Mouse (Mus musculus) hindbrain, embryonic 12.5 days (tissue): Measurements from ENCODE around the gene Pcsk2. TPM values are rescaled to one million over a fixed set of nuclear protein-coding genes. Genes with fewer than 3 reads are reported as not detected.

Experiments
- ATAC-seq: fragments of 200-750 bp; cut with Nextera tagmentation; 2 replicates; pipeline ENCODE4 v1.8.0; 2017; ENCODE audit warnings: moderate TSS enrichment; ENCODE audit not compliant: low FRiP score
- H3K27ac ChIP-seq: fragments of 300-500 bp; sonication (generic); 2 replicates; pipeline ENCODE4 v1.5.1; 2016; ENCODE audit warnings: mild to moderate bottlenecking
- H3K27me3 ChIP-seq: fragments of 300-500 bp; sonication (generic); 2 replicates; pipeline ENCODE4 v1.6.1; 2016; ENCODE audit warnings: mild to moderate bottlenecking
- H3K36me3 ChIP-seq: fragments of 300-500 bp; sonication (generic); 2 replicates; pipeline ENCODE4 v1.6.1; 2016; ENCODE audit warnings: mild to moderate bottlenecking
- H3K4me1 ChIP-seq: fragments of 300-500 bp; sonication (generic); 2 replicates; pipeline ENCODE4 v1.6.1; 2016
- H3K4me2 ChIP-seq: fragments of 300-500 bp; sonication (generic); replicated peaks from 2 replicates; pipeline ENCODE4 v1.6.1; 2016; ENCODE audit warnings: mild to moderate bottlenecking
- H3K4me3 ChIP-seq: fragments of 300-500 bp; sonication (generic); 2 replicates; pipeline ENCODE4 v1.5.1; 2016; ENCODE audit warnings: mild to moderate bottlenecking
- H3K9ac ChIP-seq: fragments of 300-500 bp; sonication (generic); 2 replicates; pipeline ENCODE4 v1.6.1; 2016; ENCODE audit warnings: mild to moderate bottlenecking, moderate library complexity
- H3K9me3 ChIP-seq: fragments of 300-500 bp; sonication (generic); replicated peaks from 2 replicates; pipeline ENCODE4 v1.6.1; 2016; ENCODE audit warnings: mild to moderate bottlenecking
- WGBS: fragments of 180-500 bp; shearing (Covaris S2); methylation state at CpG from one replicate; pipeline ENCODE4 v1.1.7; 2016; 5-methylcytosine and 5-hydroxymethylcytosine counted together
- polyA plus RNA-seq: library from polyadenylated mRNA; unstranded; fragments of >200 nt; fragmentation: Nextera tagmentation; extraction: Ambion mirVana; gene quantifications from 2 replicates; pipeline ENCODE4 v1.2.1, GENCODE M21; 2016

The Pcsk2 gene
- polyA plus RNA-seq, 1 experiment from 2014 or later: 8.6 TPM

DNA sequence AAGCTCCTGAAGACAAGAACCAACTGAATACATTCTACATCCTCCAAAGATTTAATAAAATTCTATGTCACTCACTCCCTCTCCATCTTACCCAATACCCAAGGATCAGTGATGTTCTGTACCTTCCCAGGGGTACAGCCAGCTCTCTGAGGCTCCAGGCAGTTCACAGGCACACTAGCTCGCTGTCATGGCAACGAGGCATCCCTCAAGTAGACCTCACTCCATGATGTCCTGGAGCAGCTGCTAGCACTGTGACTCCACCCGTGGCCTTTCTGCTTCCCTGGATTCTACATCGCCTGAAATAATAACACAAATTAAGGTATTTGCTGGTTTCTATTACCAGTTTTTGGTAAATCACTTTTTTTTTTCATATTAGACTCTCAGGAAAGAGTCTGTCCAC is 111.0 kb downstream of the Pcsk2 start:
- H3K27ac ChIP-seq: no peak overlapping the region
- H3K27me3 ChIP-seq: no peaks in the 10 kb centered on the region
- 49% methylated on average over 4 of the region's 4 CpGs for WGBS

DNA sequence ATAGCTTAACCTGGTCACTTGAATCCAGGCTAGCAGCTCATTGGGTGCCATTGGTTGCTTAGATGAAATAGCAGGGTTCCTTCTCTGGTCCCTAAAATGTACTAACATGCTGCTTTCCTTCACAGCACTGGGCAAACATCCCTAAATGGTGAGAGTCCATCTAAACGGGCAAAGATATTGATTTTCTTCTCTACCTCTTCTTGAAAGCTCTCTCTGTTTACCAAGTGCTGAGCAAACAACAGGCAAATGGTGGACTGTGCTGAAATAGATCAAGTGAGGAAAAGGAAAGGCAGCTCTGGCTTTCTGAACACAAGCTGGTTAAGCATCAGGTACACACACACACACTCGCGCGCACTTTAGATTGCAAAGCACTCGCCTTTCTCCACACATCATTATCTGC is 120.8 kb downstream of the Pcsk2 start:
- no peak for ATAC-seq
- no peaks in the 10 kb centered on the region for H3K4me1 ChIP-seq

More for the DNA sequence above, 111.0 kb downstream of the Pcsk2 start:
- no peaks in the 10 kb centered on the region for H3K4me1 ChIP-seq
- H3K36me3 ChIP-seq: no peaks in the 10 kb centered on the region
- peak; percentile 80 for ATAC-seq
- H3K9ac ChIP-seq: no peak overlapping the region
- H3K9me3 ChIP-seq: no peaks in the 10 kb centered on the region
- no peak overlapping the region for H3K4me3 ChIP-seq
- H3K4me2 ChIP-seq: no peak overlapping the region

DNA sequence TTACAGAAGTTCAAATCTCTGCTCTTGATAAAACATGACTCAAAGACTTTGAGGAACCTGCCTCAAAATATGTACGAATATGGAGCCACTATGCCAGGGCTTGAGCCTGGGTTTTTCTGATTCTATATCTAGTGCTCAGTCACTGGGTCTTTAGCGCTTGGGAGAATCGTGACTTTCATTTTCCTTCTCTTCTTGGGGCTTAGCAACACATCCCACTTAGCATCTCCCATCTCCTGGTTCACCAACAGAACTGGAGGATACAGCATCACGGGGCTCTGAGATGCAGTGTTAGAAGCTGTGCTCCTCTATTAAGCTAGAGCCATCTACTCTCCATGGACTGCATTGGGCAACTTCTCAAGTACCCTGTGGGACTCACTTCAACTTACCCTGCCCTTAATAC is 131.9 kb downstream of the Pcsk2 start:
- Histone ChIP-seq H3K36me3 (no peaks in the 10 kb centered on the region), H3K4me1 (no peaks in the 10 kb centered on the region), H3K4me2 (no peak overlapping the region), H3K9me3 (no peaks in the 10 kb centered on the region), H3K27me3 (no peaks in the 10 kb centered on the region), H3K9ac (no peak overlapping the region), H3K4me3 (no peak overlapping the region), H3K27ac (no peak overlapping the region)
- 90% methylated on average over 4 of the region's 4 CpGs for WGBS
- no peak for ATAC-seq

More for the DNA sequence above, 120.8 kb downstream of the Pcsk2 start:
- Histone ChIP-seq H3K9me3 (no peaks in the 10 kb centered on the region), H3K4me3 (no peak overlapping the region), H3K27me3 (no peaks in the 10 kb centered on the region), H3K4me2 (no peak overlapping the region), H3K9ac (no peak overlapping the region), H3K36me3 (no peaks in the 10 kb centered on the region), H3K27ac (no peak overlapping the region)
- WGBS: 89% methylated on average over 5 of the region's 5 CpGs

GRCm38 (mm10) chr2:143679513-143679912 is 133.6 kb downstream of the Pcsk2 start:
- Histone ChIP-seq H3K27ac (no peak overlapping the region), H3K4me1 (no peaks in the 10 kb centered on the region), H3K9ac (no peak overlapping the region), H3K36me3 (no peaks in the 10 kb centered on the region), H3K4me2 (no peak overlapping the region), H3K27me3 (no peaks in the 10 kb centered on the region), H3K9me3 (no peaks in the 10 kb centered on the region), H3K4me3 (no peak overlapping the region)
- WGBS: 48% methylated on average over 2 of the region's 2 CpGs
- ATAC-seq: no peak

DNA sequence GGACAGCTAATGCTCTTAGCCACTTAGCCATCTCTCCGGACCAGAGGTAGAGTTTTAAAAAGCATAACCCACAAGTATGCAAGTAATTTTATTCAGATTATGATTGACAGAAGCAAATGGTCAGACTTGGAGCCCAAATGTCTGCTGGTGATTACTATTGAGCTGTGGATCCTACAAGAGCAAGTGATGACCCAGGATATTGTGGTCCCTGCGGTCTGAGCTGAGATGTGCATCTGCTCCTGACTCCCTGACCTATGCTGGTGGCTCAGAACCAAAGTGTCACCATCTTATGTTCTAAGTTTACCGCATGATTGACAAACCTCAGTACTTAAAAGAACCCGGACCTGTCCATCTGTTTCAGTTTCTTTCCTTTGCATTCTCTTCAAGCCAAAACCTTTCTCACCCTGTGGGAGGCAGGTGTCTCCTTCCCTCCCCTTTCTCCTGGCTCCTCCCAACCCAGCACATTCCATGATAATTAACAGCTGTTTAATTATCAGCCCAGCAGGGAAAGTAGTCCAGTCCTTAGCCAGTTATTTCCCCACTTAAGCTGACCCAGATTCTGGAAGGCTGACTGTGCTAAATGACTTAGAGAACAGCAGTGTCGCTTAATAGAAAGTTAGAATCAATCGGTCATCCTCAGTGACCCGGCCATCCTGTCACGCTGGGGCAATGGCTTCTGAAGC is 136.1 kb downstream of the Pcsk2 start:
- H3K4me1 ChIP-seq: no peaks in the 10 kb centered on the region
- 66% methylated on average over 8 of the region's 8 CpGs for WGBS
- no peak for ATAC-seq
- no peaks in the 10 kb centered on the region for H3K36me3 ChIP-seq
- no peak overlapping the region for H3K9ac ChIP-seq
- no peaks in the 10 kb centered on the region for H3K27me3 ChIP-seq
- H3K4me3 ChIP-seq: no peak overlapping the region
- H3K9me3 ChIP-seq: no peaks in the 10 kb centered on the region
- H3K27ac ChIP-seq: no peak overlapping the region
- no peak overlapping the region for H3K4me2 ChIP-seq

GRCm38 (mm10) chr2:143683513-143683912 is 137.6 kb downstream of the Pcsk2 start:
- 93% methylated on average over 2 of the region's 2 CpGs for WGBS
- H3K27me3 ChIP-seq: no peaks in the 10 kb centered on the region
- no peaks in the 10 kb centered on the region for H3K9me3 ChIP-seq
- H3K36me3 ChIP-seq: no peaks in the 10 kb centered on the region
- no peak overlapping the region for H3K4me3 ChIP-seq
- no peak overlapping the region for H3K27ac ChIP-seq
- no peak overlapping the region for H3K9ac ChIP-seq
- ATAC-seq: no peak
- no peaks in the 10 kb centered on the region for H3K4me1 ChIP-seq
- H3K4me2 ChIP-seq: no peak overlapping the region

GRCm38 (mm10) chr2:143691244-143691643 is 145.3 kb downstream of the Pcsk2 start:
- Histone ChIP-seq H3K4me1 (no peaks in the 10 kb centered on the region), H3K9me3 (0 out of 2 replicates have a peak, but pooled peaks cover 16% of the 10 kb centered on the region), H3K9ac (no peak overlapping the region), H3K27me3 (no peaks in the 10 kb centered on the region), H3K27ac (no peak overlapping the region), H3K4me3 (no peak overlapping the region), H3K36me3 (peaks cover 2% of the 10 kb centered on the region; the same call in 1 of the 2 replicates), H3K4me2 (no peak overlapping the region)
- 60% methylated on average over 3 of the region's 3 CpGs for WGBS
- no peak for ATAC-seq

GRCm38 (mm10) chr2:143696026-143696557 is 150.1 kb downstream of the Pcsk2 start:
- H3K4me2 ChIP-seq: no peak overlapping the region
- WGBS: 70% methylated on average over 14 of the region's 14 CpGs

DNA sequence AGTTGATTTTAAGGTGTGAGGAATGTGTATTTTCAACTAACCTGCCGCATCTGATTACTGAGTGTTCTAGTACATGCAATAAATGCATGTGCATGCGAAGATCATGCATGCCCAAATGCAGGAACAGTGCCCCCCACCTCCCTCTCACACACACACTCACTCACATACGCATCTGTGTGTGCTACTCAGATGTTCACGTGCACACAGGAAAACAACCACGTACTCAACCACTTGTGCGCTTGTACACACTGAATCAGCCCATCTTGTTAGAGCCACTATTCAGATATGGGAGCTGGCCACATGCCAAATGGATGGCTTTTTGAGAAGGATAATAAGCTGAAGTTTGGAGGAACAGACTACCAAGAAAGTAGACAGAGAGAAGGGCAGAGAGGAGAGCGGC is 150.7 kb downstream of the Pcsk2 start:
- ATAC-seq: peak; percentile 53
- peak overlapping the region; percentile 71 for H3K27ac ChIP-seq
- H3K4me1 ChIP-seq: no peaks in the 10 kb centered on the region
- H3K36me3 ChIP-seq: peaks cover 2% of the 10 kb centered on the region; the same call in 1 of the 2 replicates
- H3K27me3 ChIP-seq: no peaks in the 10 kb centered on the region
- H3K4me3 ChIP-seq: no peak overlapping the region
- no peak overlapping the region for H3K4me2 ChIP-seq
- no peak overlapping the region for H3K9ac ChIP-seq
- H3K9me3 ChIP-seq: 0 out of 2 replicates have a peak, but pooled peaks cover 16% of the 10 kb centered on the region
- 94% methylated on average over 7 of the region's 7 CpGs for WGBS

More at GRCm38 (mm10) chr2:143696026-143696557, 150.1 kb downstream of the Pcsk2 start:
- Histone ChIP-seq H3K27me3 (no peaks in the 10 kb centered on the region), H3K4me3 (no peak overlapping the region), H3K36me3 (peaks cover 2% of the 10 kb centered on the region; the same call in 1 of the 2 replicates), H3K27ac (peak overlapping the region; percentile 71), H3K9me3 (0 out of 2 replicates have a peak, but pooled peaks cover 16% of the 10 kb centered on the region), H3K4me1 (no peaks in the 10 kb centered on the region), H3K9ac (no peak overlapping the region)
- ATAC-seq: peak; percentile 74

DNA sequence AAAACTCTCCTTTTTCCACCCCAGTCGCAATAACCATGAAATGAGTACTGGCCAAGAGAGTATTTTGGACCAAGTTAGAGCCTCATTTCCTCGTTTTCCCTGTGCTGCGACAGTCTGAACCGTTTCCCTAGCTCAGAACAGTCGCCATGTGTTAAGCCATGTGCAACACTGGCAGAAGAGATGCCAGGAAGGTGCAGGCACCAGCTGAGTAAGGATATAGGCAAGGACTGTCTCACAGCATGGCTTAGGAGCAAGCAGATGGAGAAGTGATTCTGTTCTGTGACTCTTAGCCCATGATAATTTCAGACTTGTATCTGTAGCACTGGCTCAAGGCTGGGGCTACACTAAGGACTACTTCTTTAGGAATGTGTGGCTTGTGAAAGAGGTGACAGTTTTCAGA is 155.2 kb downstream of the Pcsk2 start:
- WGBS: 76% methylated on average over 5 of the region's 5 CpGs
- ATAC-seq: no peak
- H3K36me3 ChIP-seq: no peaks in the 10 kb centered on the region
- no peak overlapping the region for H3K9ac ChIP-seq
- H3K27ac ChIP-seq: no peak overlapping the region
- 0 out of 2 replicates have a peak, but pooled peaks cover 3% of the 10 kb centered on the region for H3K4me1 ChIP-seq
- H3K4me2 ChIP-seq: no peak overlapping the region
- no peak overlapping the region for H3K4me3 ChIP-seq
- H3K27me3 ChIP-seq: no peaks in the 10 kb centered on the region
- H3K9me3 ChIP-seq: no peaks in the 10 kb centered on the region

DNA sequence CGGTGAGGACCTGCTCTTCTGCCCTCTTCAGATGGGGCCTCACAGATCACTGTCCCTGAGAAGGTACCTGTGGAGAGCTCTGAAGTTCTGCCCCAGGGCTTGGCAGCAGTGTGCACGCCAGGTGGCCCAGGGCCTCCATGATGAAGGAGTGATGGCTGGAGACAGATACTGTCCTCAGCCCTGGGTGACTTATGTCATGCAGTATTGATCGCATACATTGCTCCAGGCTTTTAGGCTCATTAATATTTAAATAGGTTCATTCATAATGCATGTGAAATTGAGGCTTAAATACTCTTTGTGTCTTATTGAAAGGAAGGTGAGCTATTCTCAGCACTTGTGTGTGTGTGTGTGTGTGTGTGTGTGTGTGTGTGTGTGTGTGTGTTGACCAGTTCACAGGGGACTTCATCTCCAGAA is 157.0 kb downstream of the Pcsk2 start:
- no peak overlapping the region for H3K9ac ChIP-seq
- 0 out of 2 replicates have a peak, but pooled peaks cover 3% of the 10 kb centered on the region for H3K4me1 ChIP-seq
- no peaks in the 10 kb centered on the region for H3K36me3 ChIP-seq
- H3K27ac ChIP-seq: 0 out of 2 replicates have a peak overlapping the region, but pooled peaks have one; percentile 18
- WGBS: 55% methylated on average over 3 of the region's 3 CpGs
- H3K4me2 ChIP-seq: no peak overlapping the region
- H3K4me3 ChIP-seq: no peak overlapping the region
- peak; percentile 89 for ATAC-seq
- no peaks in the 10 kb centered on the region for H3K27me3 ChIP-seq
- H3K9me3 ChIP-seq: no peaks in the 10 kb centered on the region

DNA sequence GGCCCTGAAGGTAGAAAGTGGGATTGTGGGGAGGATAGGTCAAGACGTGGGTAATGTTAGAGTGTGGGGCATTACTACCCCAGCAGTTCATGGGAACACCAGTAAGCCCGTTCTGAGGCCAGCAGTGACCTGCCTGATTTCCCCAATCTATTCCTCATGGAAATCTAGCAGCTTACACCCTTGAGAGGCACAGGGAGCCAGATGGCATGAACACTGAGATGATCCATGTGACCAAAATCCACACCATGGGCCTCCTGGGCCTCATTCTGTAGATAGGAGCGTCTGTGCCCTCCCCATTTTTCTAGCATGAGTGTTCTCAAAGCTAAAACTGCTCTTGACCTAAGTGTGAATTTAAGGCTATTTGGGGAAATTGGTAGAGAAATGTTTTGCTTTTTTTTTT is 162.2 kb downstream of the Pcsk2 start:
- Histone ChIP-seq H3K4me2 (no peak overlapping the region), H3K27ac (no peak overlapping the region), H3K9ac (no peak overlapping the region), H3K9me3 (no peaks in the 10 kb centered on the region), H3K27me3 (no peaks in the 10 kb centered on the region), H3K4me1 (no peaks in the 10 kb centered on the region), H3K4me3 (no peak overlapping the region), H3K36me3 (no peaks in the 10 kb centered on the region)
- no peak for ATAC-seq
- 65% methylated on average over 3 of the region's 3 CpGs for WGBS

- no peak for ATAC-seq
These were observed 163.3 kb downstream of the Pcsk2 start for GRCm38 (mm10) chr2:143709249-143709648.

More at GRCm38 (mm10) chr2:143709249-143709648, 163.3 kb downstream of the Pcsk2 start:
- Histone ChIP-seq H3K36me3 (no peaks in the 10 kb centered on the region), H3K4me1 (no peaks in the 10 kb centered on the region), H3K27me3 (no peaks in the 10 kb centered on the region), H3K9ac (no peak overlapping the region), H3K9me3 (no peaks in the 10 kb centered on the region), H3K27ac (no peak overlapping the region), H3K4me3 (no peak overlapping the region), H3K4me2 (no peak overlapping the region)
- WGBS: 25% methylated on average over 4 of the region's 4 CpGs
